Mouse (Mus musculus): Measurements from ENCODE around the gene Cntfr. TPM values are rescaled to one million over a fixed set of nuclear protein-coding genes. Genes with fewer than 3 reads are reported as not detected.
A peak's percentile ranks its signal among the peaks of the same experiment; 100 is the strongest.

Gene Cntfr
- polyA plus RNA-seq, 1 experiment from 2014 or later, result 27.1 TPM

- Histone ChIP-seq H3K4me3 (no peak overlapping the region), H3K4me1 (peaks cover 32% of the 10 kb centered on the region), H3K36me3 (peaks cover 65% of the 10 kb centered on the region), H3K27me3 (ENCODE audit: low read depth, poor library complexity, severe bottlenecking) (no peaks in the 10 kb centered on the region), H3K9me3 (replicated peaks) (no peaks in the 10 kb centered on the region), H3K27ac (replicated peaks) (no peak overlapping the region)
- WGBS, result 70% methylated on average over 6 of the region's 6 CpGs
- no peak for DNase-seq (ENCODE audit: low spot score)
Measured at GRCm38 (mm10) chr4:41716834-41717233, 19.9 kb upstream of the Cntfr start.

- WGBS, result 86% methylated on average over 5 of the region's 5 CpGs
- no peaks in the 10 kb centered on the region for H3K9me3 ChIP-seq (replicated peaks)
- H3K4me3 ChIP-seq, result no peak overlapping the region
- H3K4me1 ChIP-seq, result peaks cover 40% of the 10 kb centered on the region
- no peaks in the 10 kb centered on the region for H3K27me3 ChIP-seq (ENCODE audit: low read depth, poor library complexity, severe bottlenecking)
- no peak overlapping the region for H3K27ac ChIP-seq (replicated peaks)
- no peak for DNase-seq (ENCODE audit: low spot score)
- peaks cover 75% of the 10 kb centered on the region for H3K36me3 ChIP-seq
Measured at GRCm38 (mm10) chr4:41715596-41715995, 18.7 kb upstream of the Cntfr start.

- WGBS, result 86% methylated on average over 8 of the region's 8 CpGs
- no peak for DNase-seq (ENCODE audit: low spot score)
- Histone ChIP-seq H3K36me3 (peaks cover 74% of the 10 kb centered on the region), H3K4me1 (peaks cover 40% of the 10 kb centered on the region), H3K9me3 (replicated peaks) (no peaks in the 10 kb centered on the region), H3K4me3 (no peak overlapping the region), H3K27ac (replicated peaks) (no peak overlapping the region), H3K27me3 (ENCODE audit: low read depth, poor library complexity, severe bottlenecking) (no peaks in the 10 kb centered on the region)
Measured at GRCm38 (mm10) chr4:41715082-41715481, 18.2 kb upstream of the Cntfr start.

- H3K4me3 ChIP-seq, result peak overlapping the region; percentile 70; the same call in 1 of the 2 replicates
- peaks cover 40% of the 10 kb centered on the region for H3K4me1 ChIP-seq
- H3K27ac ChIP-seq (replicated peaks), result no peak overlapping the region
- H3K27me3 ChIP-seq (ENCODE audit: low read depth, poor library complexity, severe bottlenecking), result no peaks in the 10 kb centered on the region
- H3K9me3 ChIP-seq (replicated peaks), result no peaks in the 10 kb centered on the region
- 19% methylated on average over 8 of the region's 8 CpGs for WGBS
- H3K36me3 ChIP-seq, result peaks cover 66% of the 10 kb centered on the region
- DNase-seq (ENCODE audit: low spot score), result peak; percentile 58
Measured at GRCm38 (mm10) chr4:41714276-41714675, 17.4 kb upstream of the Cntfr start.

GRCm38 (mm10) chr4:41713197-41714067 lies 16.5 kb upstream of the Cntfr start, which contains the start of gene Rpp25l:
Rpp25l (minus strand) TSS chr4:41713534.
- Histone ChIP-seq H3K4me1 (peaks cover 45% of the 10 kb centered on the region), H3K27me3 (ENCODE audit: low read depth, poor library complexity, severe bottlenecking) (no peaks in the 10 kb centered on the region), H3K4me3 (peak within 1 kb of the TSS; percentile 70), H3K27ac (replicated peaks) (peak within 1 kb of the TSS; percentile 92), H3K36me3 (peaks cover 57% of the 10 kb centered on the region), H3K9me3 (replicated peaks) (no peaks in the 10 kb centered on the region)
- under 1% methylated on average over 61 of the region's 61 CpGs for WGBS
- DNase-seq (ENCODE audit: low spot score), result peak; percentile 90

GRCm38 (mm10) chr4:41712421-41713196 lies 15.7 kb upstream of the Cntfr start:
- Histone ChIP-seq H3K9me3 (replicated peaks) (no peaks in the 10 kb centered on the region), H3K4me3 (peak overlapping the region; percentile 70), H3K27ac (replicated peaks) (peak overlapping the region; percentile 92), H3K4me1 (peaks cover 52% of the 10 kb centered on the region), H3K36me3 (peaks cover 49% of the 10 kb centered on the region), H3K27me3 (ENCODE audit: low read depth, poor library complexity, severe bottlenecking) (no peaks in the 10 kb centered on the region)
- WGBS, result 58% methylated on average over 31 of the region's 31 CpGs
- no peak for DNase-seq (ENCODE audit: low spot score)

GRCm38 (mm10) chr4:41711705-41712375 lies 15.0 kb upstream of the Cntfr start:
- peaks cover 60% of the 10 kb centered on the region for H3K4me1 ChIP-seq
- H3K27ac ChIP-seq (replicated peaks), result peak overlapping the region; percentile 92
- WGBS, result 84% methylated on average over 16 of the region's 16 CpGs
- no peak for DNase-seq (ENCODE audit: low spot score)
- H3K27me3 ChIP-seq (ENCODE audit: low read depth, poor library complexity, severe bottlenecking), result no peaks in the 10 kb centered on the region
- H3K9me3 ChIP-seq (replicated peaks), result no peaks in the 10 kb centered on the region
- peaks cover 42% of the 10 kb centered on the region for H3K36me3 ChIP-seq
- H3K4me3 ChIP-seq, result peak overlapping the region; percentile 70

GRCm38 (mm10) chr4:41710229-41710628 lies 13.3 kb upstream of the Cntfr start:
- Histone ChIP-seq H3K9me3 (replicated peaks) (no peaks in the 10 kb centered on the region), H3K4me1 (peaks cover 64% of the 10 kb centered on the region), H3K36me3 (peaks cover 28% of the 10 kb centered on the region), H3K27me3 (ENCODE audit: low read depth, poor library complexity, severe bottlenecking) (peaks cover 15% of the 10 kb centered on the region), H3K4me3 (no peak overlapping the region), H3K27ac (replicated peaks) (no peak overlapping the region)
- no peak for DNase-seq (ENCODE audit: low spot score)
- WGBS, result 70% methylated on average over 4 of the region's 4 CpGs

GRCm38 (mm10) chr4:41708192-41708745 lies 11.4 kb upstream of the Cntfr start:
- Histone ChIP-seq H3K27ac (replicated peaks) (no peak overlapping the region), H3K4me1 (peaks cover 63% of the 10 kb centered on the region), H3K27me3 (ENCODE audit: low read depth, poor library complexity, severe bottlenecking) (peaks cover 30% of the 10 kb centered on the region), H3K4me3 (no peak overlapping the region), H3K9me3 (replicated peaks) (no peaks in the 10 kb centered on the region), H3K36me3 (peaks cover 23% of the 10 kb centered on the region)
- DNase-seq (ENCODE audit: low spot score), result no peak
- WGBS, result 48% methylated on average over 8 of the region's 8 CpGs

- peak overlapping the region; percentile 20; the same call in 1 of the 2 replicates for H3K27ac ChIP-seq (replicated peaks)
- peak; percentile 77 for DNase-seq (ENCODE audit: low spot score)
- peaks cover 54% of the 10 kb centered on the region for H3K4me1 ChIP-seq
- H3K9me3 ChIP-seq (replicated peaks), result no peaks in the 10 kb centered on the region
- WGBS, result 3% methylated on average over 13 of the region's 13 CpGs
- peaks cover 30% of the 10 kb centered on the region for H3K27me3 ChIP-seq (ENCODE audit: low read depth, poor library complexity, severe bottlenecking)
- H3K36me3 ChIP-seq, result peaks cover 18% of the 10 kb centered on the region
- peak overlapping the region; percentile 30 for H3K4me3 ChIP-seq
Measured at GRCm38 (mm10) chr4:41707011-41707535, 10.2 kb upstream of the Cntfr start.

- Histone ChIP-seq H3K9me3 (replicated peaks) (no peaks in the 10 kb centered on the region), H3K27me3 (ENCODE audit: low read depth, poor library complexity, severe bottlenecking) (peaks cover 30% of the 10 kb centered on the region), H3K27ac (replicated peaks) (no peak overlapping the region; the same call in 1 of the 2 replicates), H3K36me3 (peaks cover 9% of the 10 kb centered on the region), H3K4me3 (0 out of 2 replicates have a peak overlapping the region, but pooled peaks have one; percentile 30), H3K4me1 (peaks cover 45% of the 10 kb centered on the region)
- DNase-seq (ENCODE audit: low spot score), result no peak
- 77% methylated on average over 19 of the region's 19 CpGs for WGBS
Measured at GRCm38 (mm10) chr4:41705922-41706754, 9.2 kb upstream of the Cntfr start.
